Mouse (Mus musculus) limb, embryonic 14.5 days (tissue): ENCODE measurements at regions not wholly inside any gene's neighbourhood (a gene's known extent, or its start where the extent isn't known, plus 50 kb on each side); places are given as distances from the start of the nearest gene placed in this dataset.

Experiments used
- ATAC-seq: fragments of 200-750 bp; cut with Nextera tagmentation; 2 replicates; pipeline ENCODE4 v1.8.0; 2017; ENCODE audit warnings: low read depth, moderate number of reproducible peaks, moderate TSS enrichment; ENCODE audit not compliant: low FRiP score
- DNase-seq: peaks from one replicate; pipeline ENCODE4 v3.0.0-alpha.2; 2015; ENCODE audit warnings: low spot score
- H3K27ac ChIP-seq: fragments of 300-500 bp; sonication (generic); replicated peaks from 2 replicates; pipeline ENCODE4 v1.5.1; 2014; ENCODE audit warnings: low read depth, mild to moderate bottlenecking, low read length, moderate library complexity, mixed read lengths
- H3K27me3 ChIP-seq: fragments of 300-500 bp; sonication (generic); 2 replicates; pipeline ENCODE4 v1.6.1; 2014; ENCODE audit warnings: low read length, mixed read lengths; ENCODE audit not compliant: control insufficient read depth, insufficient read depth
- H3K36me3 ChIP-seq: fragments of 300-500 bp; sonication (generic); 2 replicates; pipeline ENCODE4 v1.6.1; 2014; ENCODE audit warnings: mild to moderate bottlenecking, low read length, moderate library complexity, mixed read lengths; ENCODE audit not compliant: control insufficient read depth, insufficient read depth
- H3K4me1 ChIP-seq: fragments of 300-500 bp; sonication (generic); 2 replicates; pipeline ENCODE4 v1.6.1; 2014; ENCODE audit warnings: antibody characterized with exemption, low read length, mixed read lengths; ENCODE audit not compliant: control insufficient read depth, insufficient read depth
- H3K4me2 ChIP-seq: fragments of 300-500 bp; sonication (generic); replicated peaks from 2 replicates; pipeline ENCODE4 v1.6.1; 2014; ENCODE audit warnings: low read depth, mild to moderate bottlenecking, low read length, moderate library complexity; ENCODE audit not compliant: severe bottlenecking
- H3K4me3 ChIP-seq: fragments of 300-500 bp; sonication (generic); replicated peaks from 2 replicates; pipeline ENCODE4 v1.5.1; 2014; ENCODE audit warnings: low read length
- H3K9ac ChIP-seq: fragments of 300-500 bp; sonication (generic); 2 replicates; pipeline ENCODE4 v1.6.1; 2014; ENCODE audit warnings: mild to moderate bottlenecking, low read depth, low read length, moderate library complexity; ENCODE audit not compliant: severe bottlenecking
- H3K9me3 ChIP-seq: fragments of 300-500 bp; sonication (generic); 2 replicates; pipeline ENCODE4 v1.6.1; 2016; ENCODE audit warnings: low read length; ENCODE audit not compliant: control insufficient read depth
- POLR2A ChIP-seq: fragments of 200-500 bp; IDR thresholded peaks from 2 replicates; pipeline ENCODE4 v1.8.0; 2012; ENCODE audit warnings: inconsistent platforms, mild to moderate bottlenecking, moderate library complexity, borderline replicate concordance; ENCODE audit not compliant: insufficient read depth, insufficient read length; ENCODE audit errors: extremely low read depth
- WGBS: fragments of 180-500 bp; shearing (Covaris S2); extraction: QIAGEN DNeasy Blood & Tissue Kit; methylation state at CpG from one replicate; pipeline ENCODE4 v1.1.7; 2014; 5-methylcytosine and 5-hydroxymethylcytosine counted together

DNA sequence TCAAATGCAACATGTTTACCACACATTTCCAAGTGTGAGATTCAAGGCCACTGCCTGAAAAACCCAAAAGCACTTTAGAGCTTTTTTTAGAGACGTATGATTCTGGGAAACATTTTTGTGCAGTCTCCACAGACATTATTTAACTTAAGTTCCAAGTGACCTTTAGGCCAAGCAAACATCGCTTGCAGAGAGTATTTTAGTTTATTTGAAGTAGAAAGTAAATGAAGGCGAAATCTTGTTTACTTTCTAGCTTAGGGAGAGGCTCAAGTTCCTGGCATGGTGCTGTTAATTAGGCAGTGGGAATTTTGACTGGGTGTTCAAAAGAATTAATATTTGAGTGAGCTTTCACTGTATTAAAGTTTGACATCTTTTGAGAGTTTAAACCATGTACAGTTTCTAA lies 624.4 kb downstream of the Stim2 start:
- Histone ChIP-seq H3K27ac (no peak overlapping the region), H3K4me1 (no peaks in the 10 kb centered on the region), H3K27me3 (no peaks in the 10 kb centered on the region), H3K9ac (no peak overlapping the region), H3K9me3 (no peaks in the 10 kb centered on the region), H3K36me3 (no peaks in the 10 kb centered on the region), H3K4me3 (no peak overlapping the region), H3K4me2 (no peak overlapping the region)
- ATAC-seq: no peak
- DNase-seq: no peak
- 57% methylated on average over 3 of the region's 3 CpGs for WGBS
- TF ChIP-seq POLR2A: no peak

DNA sequence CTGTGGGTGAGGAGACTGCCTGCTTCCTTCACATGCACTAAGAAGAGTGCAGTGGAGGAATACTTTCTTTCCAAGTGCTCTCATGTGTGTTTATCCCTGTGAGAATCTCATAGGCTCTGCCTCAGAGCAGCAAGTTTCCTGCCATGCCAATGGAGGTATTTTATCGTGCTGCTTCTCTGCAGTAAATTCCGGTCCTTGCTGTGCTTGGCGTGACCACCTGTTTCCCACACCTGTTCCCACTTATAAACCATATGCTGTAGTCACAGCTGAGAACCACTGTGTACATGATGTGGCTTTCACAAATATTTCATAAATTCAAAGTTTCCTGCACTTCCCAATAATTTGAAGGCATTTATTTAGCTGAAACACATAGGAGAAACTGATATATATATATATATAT lies 634.0 kb downstream of the Stim2 start:
- Histone ChIP-seq H3K4me2 (no peak overlapping the region), H3K9me3 (no peaks in the 10 kb centered on the region), H3K4me3 (no peak overlapping the region), H3K4me1 (no peaks in the 10 kb centered on the region), H3K27ac (no peak overlapping the region), H3K36me3 (no peaks in the 10 kb centered on the region), H3K27me3 (no peaks in the 10 kb centered on the region), H3K9ac (no peak overlapping the region)
- peak; percentile 53; the same call in 1 of the 2 replicates for ATAC-seq
- DNase-seq: peak; percentile 6
- no peak for TF ChIP-seq POLR2A
- WGBS: 12% methylated on average over 3 of the region's 3 CpGs
